Mouse (Mus musculus): ENCODE measurements around the gene Fbxo21.

DNA sequence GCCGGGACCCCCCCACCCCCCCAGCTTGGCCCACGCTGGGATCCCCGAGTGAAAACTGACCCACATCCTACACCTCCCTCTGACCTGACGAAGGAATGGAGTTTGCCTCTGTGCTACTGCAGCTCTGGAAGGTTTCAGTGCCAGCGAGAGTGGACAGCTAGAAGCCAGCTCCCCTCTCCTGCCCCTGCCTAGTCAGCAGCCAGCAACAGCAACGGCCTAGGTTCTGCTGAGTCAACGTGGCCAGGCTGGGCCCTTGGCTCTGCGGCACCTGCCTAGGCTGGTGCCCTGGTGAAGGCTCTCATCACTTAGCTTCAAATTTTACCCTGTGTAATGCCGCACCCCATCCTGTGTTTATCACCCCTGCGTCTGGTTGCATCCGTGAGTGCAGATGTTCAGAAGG lies 43.4 kb downstream of the Fbxo21 start:
- TF ChIP-seq CTCF (IDR thresholded peaks at IDR 0.05; ENCODE audit: low read depth) (no peak), EP300 (IDR thresholded peaks at IDR 0.05; ENCODE audit: low read depth) (no peak)
